In the genomic region with DNA sequence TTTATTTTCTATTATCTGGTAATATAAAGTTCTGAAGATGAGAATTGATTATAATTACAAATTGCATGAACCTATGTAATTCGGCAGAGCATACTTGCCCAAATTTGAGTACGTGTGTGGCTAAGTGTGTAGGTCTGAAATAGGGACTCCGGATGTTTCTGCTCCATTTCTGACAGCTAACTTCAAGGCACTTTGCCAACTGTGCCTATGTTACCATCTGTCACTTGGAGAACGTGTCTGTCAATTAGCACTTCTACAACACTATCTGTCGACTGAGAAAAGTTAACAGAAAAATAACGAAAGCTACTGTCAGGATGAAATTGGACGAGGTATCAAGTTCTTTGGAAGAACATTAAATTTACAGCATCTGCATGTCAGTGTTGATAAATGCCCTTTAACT, we compare ENCODE assay signal across 12 mouse cellular contexts.
DNase-seq lines count a peak whose midpoint lies in the region; ATAC-seq lines count a peak whose summit lies in the region.
"Had no signal": no experiment of that assay in that cellular context is flagged by ENCODE, and none has a peak within 500 bp of the region (broad histone marks: within the 10 kb centered on the region; RNA-seq: fewer than 3 reads in every experiment).

No protein-coding gene starts in this region.

- intact Hi-C loops in left cerebral cortex, postnatal 4 days (cut with DNase I): no loop called here

- peak; percentile 50 for ATAC-seq in frontal cortex, adult (ENCODE audit: low TSS enrichment)
- ATAC-seq: CD4-positive, CD25-positive, alpha-beta regulatory T cell, adult 4 months; Patski had no signal

- DNase-seq in frontal cortex, postnatal 25 days (ENCODE audit: low spot score in 2 of 2): no peak
- DNase-seq in cerebellum, postnatal 36 days: peak; percentile 6 to 32
- peak; percentile 45 to 71 for DNase-seq in layer of hippocampus, adult 8-10 months (ENCODE audit: low spot score in 2 of 2)
- peak; percentile 50 for DNase-seq in left cerebral cortex, postnatal 4 days
- no peak for DNase-seq in testis, postnatal 10 days (ENCODE audit: low spot score)
- DNase-seq in kidney, adult 11 months: no peak
- DNase-seq in spleen, postnatal 10 days (ENCODE audit: low spot score in 2 of 2): no peak
- DNase-seq: adrenal gland, adult 8-10 months; kidney, postnatal 36 days had no signal

Comparison
In these comparisons a context has a peak if more than half of its experiments do, and no peak if none do; other contexts are left out.
1. DNase-seq: peak in cerebellum, postnatal 36 days (2 of 2), layer of hippocampus, adult 8-10 months (2 of 2) and left cerebral cortex, postnatal 4 days (single experiment); none in frontal cortex, postnatal 25 days (0 of 2), testis, postnatal 10 days (single experiment), kidney, adult 11 months (single experiment) and spleen, postnatal 10 days (0 of 2).